Mouse (Mus musculus) ES-E14 (cell line): ENCODE results near the gene Cope. TPM values are rescaled to one million over a fixed set of nuclear protein-coding genes. Genes with fewer than 3 reads are reported as not detected.

Experiments used
- DNase-seq: peaks from one replicate; pipeline ENCODE4 v3.0.0-alpha.2; 2013; ENCODE audit warnings: low read depth, low spot score
- H3K27ac ChIP-seq: 2 replicates; pipeline ENCODE4 v1.5.1; 2012; ENCODE audit warnings: low read depth, mild to moderate bottlenecking, low read length, moderate library complexity, mixed read lengths; ENCODE audit not compliant: poor library complexity, insufficient read depth, severe bottlenecking
- H3K36me3 ChIP-seq: 2 replicates; pipeline ENCODE4 v1.6.1; 2012; ENCODE audit warnings: mild to moderate bottlenecking, low read length, moderate library complexity, mixed read lengths; ENCODE audit not compliant: control insufficient read depth, poor library complexity, insufficient read depth, severe bottlenecking
- H3K4me1 ChIP-seq, 2 experiments: fragments of 150-350 bp in 1 of 2; sonication (generic) in 1 of 2; 2 replicates each; pipeline ENCODE4 v1.6.1; 2012; ENCODE audit warnings: low read length in 2 of 2, mild to moderate bottlenecking in 1 of 2, mixed read lengths in 1 of 2; ENCODE audit not compliant: control insufficient read depth in 2 of 2, insufficient read depth in 2 of 2, poor library complexity in 1 of 2
- H3K4me3 ChIP-seq, 2 experiments: fragments of 150-350 bp in 1 of 2; sonication (generic) in 1 of 2; 2 replicates each; pipeline ENCODE4 v1.5.1; 2012; ENCODE audit warnings: low read length in 2 of 2, low read depth in 1 of 2, mild to moderate bottlenecking in 1 of 2, mixed read lengths in 1 of 2; ENCODE audit not compliant: insufficient read depth in 1 of 2, poor library complexity in 1 of 2, severe bottlenecking in 1 of 2
- H3K9ac ChIP-seq: 2 replicates; pipeline ENCODE4 v1.6.1; 2012; ENCODE audit warnings: low read depth, mild to moderate bottlenecking, low read length, mixed read lengths; ENCODE audit not compliant: poor library complexity, insufficient read depth, severe bottlenecking
- H3K9me3 ChIP-seq: fragments of 150-350 bp; sonication (generic); 2 replicates; pipeline ENCODE4 v1.6.1; 2012; ENCODE audit warnings: low read depth, mild to moderate bottlenecking, low read length; ENCODE audit not compliant: control insufficient read depth, insufficient read depth
- CHD2 ChIP-seq: IDR thresholded peaks from 2 replicates; pipeline ENCODE4 v1.6.1; 2014; ENCODE audit warnings: mild to moderate bottlenecking, low read depth, low read length, inconsistent platforms
- HCFC1 ChIP-seq: IDR thresholded peaks from 2 replicates; pipeline ENCODE4 v1.6.1; 2012; ENCODE audit warnings: low read length, inconsistent platforms, borderline replicate concordance; ENCODE audit not compliant: insufficient read depth
- MAFK ChIP-seq: IDR thresholded peaks from 2 replicates; pipeline ENCODE4 v1.6.1; 2014; ENCODE audit warnings: mild to moderate bottlenecking, low read depth, low read length, inconsistent platforms; ENCODE audit not compliant: insufficient read depth
- ZC3H11A ChIP-seq: IDR thresholded peaks from 2 replicates; pipeline ENCODE4 v1.6.1; 2012; ENCODE audit warnings: low read depth, mild to moderate bottlenecking, inconsistent platforms, low read length, borderline replicate concordance
- ZNF384 ChIP-seq: IDR thresholded peaks from 2 replicates; pipeline ENCODE4 v1.6.1; 2012; ENCODE audit warnings: low read depth, low read length, inconsistent platforms
- in situ Hi-C, 2 experiments: fragments of 600-800 bp; cut with MboI; formaldehyde crosslinking; loops; one replicate each; pipeline ENCODE4 v1.15.1; 2025; ENCODE audit warnings: low sequenced_read_pairs in 2 of 2, inconsistent platforms in 1 of 2; ENCODE audit not compliant: unreplicated experiment in 2 of 2
- total RNA-seq: library from RNA; depleted of rRNA; stranded (reverse); fragments of 300-350 nt; gene quantifications from 2 replicates; pipeline ENCODE4 v1.2.3, GENCODE M21; 2012; rRNA removed

Gene Cope
- total RNA-seq = 101 and 112 TPM in 2 replicates

- Histone ChIP-seq H3K27ac (no peak within 1 kb of the TSS), H3K9me3 (no peaks in the 10 kb centered on the region), H3K4me1 (no peaks in the 10 kb centered on the region), H3K9ac (peak within 1 kb of the TSS; percentile 84), H3K36me3 (peaks cover 28% of the 10 kb centered on the region), H3K4me3 (peak within 1 kb of the TSS; percentile 86 to 97)
- peak; percentile 93 for DNase-seq
- in situ Hi-C loops = no loop called here
- TF ChIP-seq CHD2 (peak; percentile 36; the same call in 1 of the 2 replicates), HCFC1 (peak; percentile 94), MAFK (no peak), ZC3H11A (peak; percentile 35; the same call in 1 of the 2 replicates), ZNF384 (no peak)
Measured at GRCm38 (mm10) chr8:70302358-70302890, at the start of gene Cope, which contains the start of gene Ddx49. TSS of gene Cope (plus strand) at chr8:70302518. TSS of gene Ddx49 (minus strand) at chr8:70302489.

GRCm38 (mm10) chr8:70254628-70255027 lies 47.7 kb upstream of the Cope start:
- Histone ChIP-seq H3K27ac (no peak overlapping the region), H3K9ac (no peak overlapping the region), H3K4me3 (no peak overlapping the region), H3K36me3 (peaks cover 70% of the 10 kb centered on the region), H3K9me3 (no peaks in the 10 kb centered on the region), H3K4me1 (no peaks in the 10 kb centered on the region)
- no peak for TF ChIP-seq ZNF384
- no peak for TF ChIP-seq HCFC1
- no peak for TF ChIP-seq ZC3H11A
- TF ChIP-seq MAFK = no peak
- no peak for TF ChIP-seq CHD2
- in situ Hi-C loops = no loop called here
- DNase-seq = no peak

- no peak overlapping the region for H3K9ac ChIP-seq
- no peak overlapping the region for H3K4me3 ChIP-seq
- DNase-seq = no peak
- no peaks in the 10 kb centered on the region for H3K9me3 ChIP-seq
- H3K27ac ChIP-seq = no peak overlapping the region
- H3K4me1 ChIP-seq = no peaks in the 10 kb centered on the region
- peaks cover 77% of the 10 kb centered on the region for H3K36me3 ChIP-seq
- TF ChIP-seq CHD2 = no peak
- no peak for TF ChIP-seq ZC3H11A
- no peak for TF ChIP-seq ZNF384
- TF ChIP-seq HCFC1 = no peak
- TF ChIP-seq MAFK = no peak
- in situ Hi-C loops = no loop called here
Measured at GRCm38 (mm10) chr8:70257456-70257855, 44.9 kb upstream of the Cope start.

- peaks cover 75% of the 10 kb centered on the region for H3K36me3 ChIP-seq
- no peaks in the 10 kb centered on the region for H3K4me1 ChIP-seq
Measured at GRCm38 (mm10) chr8:70258600-70258999, 43.7 kb upstream of the Cope start.

More at GRCm38 (mm10) chr8:70258600-70258999, 43.7 kb upstream of the Cope start:
- H3K27ac ChIP-seq = no peak overlapping the region
- DNase-seq = no peak
- H3K9ac ChIP-seq = no peak overlapping the region
- H3K9me3 ChIP-seq = no peaks in the 10 kb centered on the region
- in situ Hi-C loops = no loop called here
- TF ChIP-seq ZNF384 = no peak
- no peak for TF ChIP-seq CHD2
- no peak for TF ChIP-seq MAFK
- TF ChIP-seq HCFC1 = no peak
- no peak overlapping the region for H3K4me3 ChIP-seq
